Mouse (Mus musculus) liver, embryonic 16.5 days (tissue): Measurements from ENCODE around the gene Ovgp1. TPM values are rescaled to one million over a fixed set of nuclear protein-coding genes. Genes with fewer than 3 reads are reported as not detected.

Experiments used
- ATAC-seq: fragments of 200-750 bp; cut with Nextera tagmentation; 2 replicates; pipeline ENCODE4 v1.8.0; 2017; ENCODE audit warnings: low read depth, mild to moderate bottlenecking, moderate number of reproducible peaks, moderate library complexity
- H3K27ac ChIP-seq: fragments of 300-500 bp; sonication (generic); 2 replicates; pipeline ENCODE4 v1.5.1; 2014; ENCODE audit warnings: mild to moderate bottlenecking, low read length
- H3K27me3 ChIP-seq: fragments of 300-500 bp; sonication (generic); 2 replicates; pipeline ENCODE4 v1.6.1; 2014; ENCODE audit warnings: low read depth, low read length, mixed read lengths; ENCODE audit not compliant: control insufficient read depth, insufficient read depth
- H3K36me3 ChIP-seq: fragments of 300-500 bp; sonication (generic); 2 replicates; pipeline ENCODE4 v1.6.1; 2014; ENCODE audit warnings: mild to moderate bottlenecking; ENCODE audit not compliant: control insufficient read depth, insufficient read depth
- H3K4me1 ChIP-seq: fragments of 300-500 bp; sonication (generic); 2 replicates; pipeline ENCODE4 v1.6.1; 2014; ENCODE audit warnings: low read depth, low read length, mixed read lengths; ENCODE audit not compliant: control insufficient read depth
- H3K4me2 ChIP-seq: fragments of 300-500 bp; sonication (generic); 2 replicates; pipeline ENCODE4 v1.6.1; 2014; ENCODE audit warnings: low read depth, low read length, mixed read lengths
- H3K4me3 ChIP-seq: fragments of 300-500 bp; sonication (generic); 2 replicates; pipeline ENCODE4 v1.5.1; 2014; ENCODE audit warnings: low read depth, mild to moderate bottlenecking, low read length
- H3K9ac ChIP-seq: fragments of 300-500 bp; sonication (generic); 2 replicates; pipeline ENCODE4 v1.6.1; 2014; ENCODE audit warnings: low read depth, low read length
- H3K9me3 ChIP-seq: fragments of 300-500 bp; sonication (generic); replicated peaks from 2 replicates; pipeline ENCODE4 v1.6.1; 2016; ENCODE audit warnings: low read length; ENCODE audit not compliant: control insufficient read depth
- WGBS: fragments of 180-500 bp; shearing (Covaris S2); extraction: QIAGEN DNeasy Blood & Tissue Kit; methylation state at CpG from one replicate; pipeline ENCODE4 v1.1.7; 2014; ENCODE audit not compliant: insufficient replicate concordance; 5-methylcytosine and 5-hydroxymethylcytosine counted together
- polyA plus RNA-seq: library from polyadenylated mRNA; unstranded; fragments of >200 nt; fragmentation: Nextera tagmentation; extraction: Ambion mirVana; gene quantifications from 2 replicates; pipeline ENCODE4 v1.2.1, GENCODE M21; 2015

Ovgp1 gene
- polyA plus RNA-seq, result 0.48 and 0.79 TPM in 2 replicates

DNA sequence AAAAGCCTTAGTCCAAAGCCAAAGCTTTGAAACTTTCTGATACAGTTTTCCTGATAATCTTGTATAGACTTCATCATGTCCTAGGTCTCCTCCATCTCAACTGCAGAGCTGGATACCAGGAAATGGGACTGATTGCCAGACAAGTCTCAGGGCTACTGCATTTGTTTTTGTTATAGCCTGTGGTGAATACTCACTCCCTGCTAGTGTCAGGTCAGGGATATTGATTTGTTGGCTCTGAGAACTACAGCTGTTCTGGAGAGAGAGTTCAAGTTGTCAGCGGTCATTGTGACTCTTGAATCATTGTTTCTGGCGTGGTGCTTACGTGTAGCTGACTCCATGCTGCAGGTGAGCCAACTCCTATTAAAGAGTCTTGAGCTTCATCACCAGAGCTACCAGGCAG, at the start of gene Ovgp1:
Gene Ovgp1 (plus strand): TSS at position 301 of the 400 bp plus-strand sequence.
- no peak within 1 kb of the TSS for H3K9ac ChIP-seq
- H3K36me3 ChIP-seq, result peaks cover 5% of the 10 kb centered on the region
- no peak within 1 kb of the TSS for H3K4me3 ChIP-seq
- no peak for ATAC-seq
- H3K27ac ChIP-seq, result no peak within 1 kb of the TSS
- no peaks in the 10 kb centered on the region for H3K4me1 ChIP-seq
- no peaks in the 10 kb centered on the region for H3K27me3 ChIP-seq
- H3K9me3 ChIP-seq, result no peaks in the 10 kb centered on the region
- H3K4me2 ChIP-seq, result no peak within 1 kb of the TSS
- WGBS, result 61% methylated on average over 3 of the region's 3 CpGs

DNA sequence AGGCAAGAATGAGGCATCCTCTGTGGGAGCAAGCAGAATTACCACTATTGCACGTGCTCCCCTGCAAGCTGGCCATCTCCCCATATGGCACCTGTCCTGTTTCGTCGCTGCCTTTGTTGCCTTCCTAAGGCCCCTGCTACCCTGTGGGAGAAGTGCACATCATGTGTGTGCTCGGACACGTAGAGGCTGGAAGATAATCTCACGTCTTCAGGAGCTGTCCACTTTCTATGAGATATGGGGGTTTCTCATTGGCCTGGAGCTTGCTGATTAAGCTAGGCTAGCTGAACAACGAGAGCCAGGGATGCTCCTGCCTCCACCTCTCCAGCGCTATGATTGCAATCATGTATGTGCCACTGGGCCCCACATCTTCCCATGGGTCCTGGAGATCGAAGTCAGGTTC, 48.9 kb upstream of the Ovgp1 start:
- Histone ChIP-seq H3K27me3 (no peaks in the 10 kb centered on the region), H3K4me3 (no peak overlapping the region), H3K9me3 (no peaks in the 10 kb centered on the region), H3K36me3 (no peaks in the 10 kb centered on the region), H3K9ac (no peak overlapping the region), H3K4me2 (no peak overlapping the region), H3K27ac (no peak overlapping the region), H3K4me1 (peaks cover 3% of the 10 kb centered on the region)
- 40% methylated on average over 9 of the region's 9 CpGs for WGBS
- ATAC-seq, result peak; percentile 60; the same call in 1 of the 2 replicates

DNA sequence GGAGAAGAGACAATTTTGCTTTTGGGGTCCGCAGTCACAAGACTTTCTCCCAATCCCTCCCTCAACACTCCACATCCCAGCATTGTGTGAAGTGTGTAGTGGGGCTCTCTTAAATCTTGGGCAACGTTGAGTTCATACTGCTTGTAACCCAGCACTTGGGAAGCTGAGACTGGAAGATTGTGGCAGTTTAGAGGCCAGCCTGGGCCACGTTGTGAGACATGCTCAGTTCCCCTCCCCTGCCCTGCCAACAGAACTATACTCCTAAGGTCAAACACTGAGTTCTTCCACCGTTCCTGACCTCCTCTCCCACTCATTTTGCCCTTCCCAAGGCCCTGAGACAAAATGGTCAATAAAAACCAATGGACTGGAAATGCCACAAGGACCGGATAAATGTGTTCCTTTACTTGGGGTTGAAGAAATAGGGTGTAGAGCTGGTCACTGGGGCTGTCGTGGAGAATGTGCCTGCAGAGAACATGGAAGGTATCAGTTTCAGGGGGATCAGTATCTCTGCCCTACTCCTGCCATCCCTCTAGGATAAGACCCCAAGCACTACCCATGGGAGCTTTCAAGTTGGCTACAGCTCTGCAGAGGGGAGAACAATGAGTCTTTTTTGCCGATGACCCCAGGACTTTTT, 45.8 kb upstream of the Ovgp1 start:
- 69% methylated on average over 7 of the region's 7 CpGs for WGBS
- no peak for ATAC-seq
- H3K9me3 ChIP-seq, result no peaks in the 10 kb centered on the region

DNA sequence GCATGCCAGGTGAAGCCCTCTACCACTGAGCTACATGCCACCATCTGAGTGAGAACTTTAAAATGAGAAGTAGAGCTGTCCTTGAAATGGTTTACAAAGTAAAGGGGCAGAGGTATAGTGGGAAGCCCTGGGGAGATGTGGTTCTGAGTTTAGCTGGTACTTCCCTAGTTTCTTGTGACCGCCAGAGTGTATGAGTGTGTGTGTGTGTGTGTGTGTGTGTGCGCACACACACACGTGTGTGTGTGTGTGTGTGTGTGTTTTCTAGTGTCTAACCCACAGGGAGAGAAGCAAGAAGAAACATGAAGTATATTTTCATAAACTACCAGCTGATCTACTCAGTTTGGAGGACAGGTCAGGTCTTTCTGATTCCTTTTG, 45.3 kb upstream of the Ovgp1 start:
- Histone ChIP-seq H3K27ac (no peak overlapping the region), H3K36me3 (no peaks in the 10 kb centered on the region), H3K9me3 (no peaks in the 10 kb centered on the region), H3K27me3 (no peaks in the 10 kb centered on the region), H3K4me1 (peaks cover 3% of the 10 kb centered on the region), H3K4me3 (no peak overlapping the region), H3K4me2 (no peak overlapping the region), H3K9ac (no peak overlapping the region)
- no peak for ATAC-seq
- 46% methylated on average over 3 of the region's 3 CpGs for WGBS

More for the DNA sequence above, 45.8 kb upstream of the Ovgp1 start:
- no peak overlapping the region for H3K4me3 ChIP-seq
- no peak overlapping the region for H3K4me2 ChIP-seq
- no peaks in the 10 kb centered on the region for H3K36me3 ChIP-seq
- H3K27me3 ChIP-seq, result no peaks in the 10 kb centered on the region
- no peak overlapping the region for H3K27ac ChIP-seq
- H3K9ac ChIP-seq, result no peak overlapping the region
- peaks cover 3% of the 10 kb centered on the region for H3K4me1 ChIP-seq

DNA sequence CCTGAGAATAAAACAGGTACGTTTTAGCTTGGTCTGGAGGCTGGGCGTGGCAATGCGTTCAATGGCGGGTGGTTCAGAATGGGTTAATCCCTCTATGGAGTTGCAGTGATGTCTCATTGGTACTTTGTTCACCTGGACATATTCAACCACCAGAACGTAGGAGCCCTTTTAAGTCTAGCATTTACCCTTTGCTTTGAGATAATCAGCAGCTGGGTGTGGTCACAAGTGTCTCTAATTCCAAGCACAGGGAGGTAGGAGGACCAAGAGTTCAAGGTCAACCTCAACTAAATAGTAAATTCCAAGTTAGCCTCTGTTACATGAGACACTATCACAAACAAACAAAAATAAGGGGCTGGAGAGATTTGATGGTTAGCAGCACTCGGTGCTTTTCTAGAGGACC, 44.7 kb upstream of the Ovgp1 start:
- Histone ChIP-seq H3K27ac (no peak overlapping the region), H3K4me2 (no peak overlapping the region), H3K4me1 (peaks cover 3% of the 10 kb centered on the region), H3K9me3 (no peaks in the 10 kb centered on the region), H3K9ac (no peak overlapping the region), H3K36me3 (no peaks in the 10 kb centered on the region), H3K4me3 (no peak overlapping the region), H3K27me3 (no peaks in the 10 kb centered on the region)
- WGBS, result 67% methylated on average over 6 of the region's 6 CpGs
- no peak for ATAC-seq

DNA sequence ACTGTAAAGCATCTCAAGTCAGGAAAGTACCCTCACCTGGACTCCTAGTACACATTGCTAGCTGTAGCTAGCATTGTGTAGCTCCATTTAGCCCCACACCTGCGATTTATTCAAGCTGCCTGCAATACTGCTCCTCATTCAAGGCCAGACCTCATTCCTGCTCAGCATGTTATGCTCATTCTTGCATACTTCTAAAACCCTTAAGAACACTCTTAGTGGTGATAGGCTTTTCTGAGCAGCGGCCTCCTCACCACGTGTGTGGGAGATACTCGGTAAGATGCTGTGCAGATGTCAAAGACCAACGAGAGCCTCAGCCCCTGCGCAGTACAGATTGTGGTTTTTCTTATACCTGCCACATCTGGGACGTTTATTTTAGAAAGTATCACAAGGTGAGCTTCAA, 43.7 kb upstream of the Ovgp1 start:
- 37% methylated on average over 7 of the region's 7 CpGs for whole genome bisulfite sequencing

DNA sequence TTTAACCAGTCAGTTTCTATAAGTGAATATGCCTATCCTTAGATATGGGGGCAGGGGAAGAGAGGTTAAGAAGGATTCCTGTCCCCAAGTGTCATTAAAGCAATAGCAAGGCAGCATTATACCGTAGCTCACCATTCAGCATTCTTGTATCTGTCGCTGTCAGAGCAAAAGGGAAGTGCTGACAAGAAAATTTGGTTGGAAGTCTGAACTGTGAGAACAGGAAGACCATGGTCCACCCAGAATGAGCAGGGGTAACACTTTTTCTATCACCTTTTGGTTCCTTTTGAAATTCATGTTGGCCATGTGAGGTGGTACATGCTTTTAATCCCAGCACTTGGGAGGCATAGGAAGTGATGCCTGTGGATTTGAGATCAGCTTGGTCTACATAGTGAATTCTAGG, 42.4 kb upstream of the Ovgp1 start:
- H3K27ac ChIP-seq, result no peak overlapping the region
- no peak overlapping the region for H3K9ac ChIP-seq
- ATAC-seq, result no peak
- no peaks in the 10 kb centered on the region for H3K9me3 ChIP-seq
- WGBS, result 50% methylated on average over 2 of the region's 2 CpGs
- no peaks in the 10 kb centered on the region for H3K36me3 ChIP-seq
- no peaks in the 10 kb centered on the region for H3K27me3 ChIP-seq
- H3K4me3 ChIP-seq, result no peak overlapping the region
- H3K4me1 ChIP-seq, result no peaks in the 10 kb centered on the region; the same call in 1 of the 2 replicates
- no peak overlapping the region for H3K4me2 ChIP-seq

More for the DNA sequence above, 43.7 kb upstream of the Ovgp1 start:
- no peak for ATAC-seq
- Histone ChIP-seq H3K27me3 (no peaks in the 10 kb centered on the region), H3K4me3 (no peak overlapping the region), H3K27ac (no peak overlapping the region), H3K9me3 (no peaks in the 10 kb centered on the region), H3K4me2 (no peak overlapping the region), H3K9ac (no peak overlapping the region), H3K36me3 (no peaks in the 10 kb centered on the region), H3K4me1 (peaks cover 2% of the 10 kb centered on the region)

DNA sequence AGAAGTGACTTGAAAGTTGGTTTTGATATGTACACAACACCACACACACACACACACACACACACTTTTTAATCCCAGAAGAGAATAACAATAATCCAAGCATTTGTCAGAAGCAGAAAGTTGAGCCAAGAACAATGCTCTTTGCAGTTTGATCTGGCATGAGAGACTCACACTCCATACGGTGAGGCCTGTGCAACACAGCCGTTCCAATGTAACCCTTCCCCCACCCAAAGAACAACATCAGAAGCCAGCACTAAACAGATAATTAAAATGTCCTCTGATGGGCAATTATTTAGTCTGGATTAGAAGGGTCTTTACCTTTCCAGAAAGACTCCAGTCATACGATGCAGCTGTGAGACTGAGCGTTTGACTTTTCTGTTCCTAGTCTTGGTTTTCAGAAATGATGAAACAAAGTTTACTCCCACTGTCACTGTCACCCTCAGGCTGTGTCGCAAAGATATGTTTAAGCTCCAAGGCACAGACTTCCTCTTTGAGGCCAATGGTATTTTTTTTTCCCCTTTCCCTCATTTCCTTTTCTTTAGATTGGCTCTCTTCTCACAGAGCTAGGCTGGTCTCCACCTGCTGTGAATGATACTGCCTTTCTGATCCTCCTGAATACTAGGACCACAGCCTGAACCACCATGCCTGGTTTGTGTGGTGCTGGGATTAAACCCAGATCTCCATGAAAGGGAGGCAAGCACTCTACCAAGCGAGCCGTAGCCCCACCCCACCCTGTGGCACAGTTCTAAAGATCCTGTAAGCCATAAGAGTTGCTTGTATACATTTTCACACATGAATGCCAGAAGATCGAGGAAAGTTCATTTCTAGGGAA, 41.1 kb upstream of the Ovgp1 start, which contains the start of gene I830077J02Rik:
Gene I830077J02Rik (minus strand): TSS at position 425 of the 832 bp plus-strand sequence.
- Histone ChIP-seq H3K4me2 (no peak within 1 kb of the TSS; the same call in 1 of the 2 replicates), H3K36me3 (peaks cover under 1% of the 10 kb centered on the region; the same call in 1 of the 2 replicates), H3K9me3 (no peaks in the 10 kb centered on the region), H3K4me1 (no peaks in the 10 kb centered on the region; the same call in 1 of the 2 replicates), H3K9ac (no peak within 1 kb of the TSS), H3K4me3 (peak within 1 kb of the TSS; percentile 38), H3K27ac (peak within 1 kb of the TSS; percentile 31; the same call in 1 of the 2 replicates), H3K27me3 (no peaks in the 10 kb centered on the region)
- ATAC-seq, result peak; percentile 30
- WGBS, result 25% methylated on average over 8 of the region's 8 CpGs

DNA sequence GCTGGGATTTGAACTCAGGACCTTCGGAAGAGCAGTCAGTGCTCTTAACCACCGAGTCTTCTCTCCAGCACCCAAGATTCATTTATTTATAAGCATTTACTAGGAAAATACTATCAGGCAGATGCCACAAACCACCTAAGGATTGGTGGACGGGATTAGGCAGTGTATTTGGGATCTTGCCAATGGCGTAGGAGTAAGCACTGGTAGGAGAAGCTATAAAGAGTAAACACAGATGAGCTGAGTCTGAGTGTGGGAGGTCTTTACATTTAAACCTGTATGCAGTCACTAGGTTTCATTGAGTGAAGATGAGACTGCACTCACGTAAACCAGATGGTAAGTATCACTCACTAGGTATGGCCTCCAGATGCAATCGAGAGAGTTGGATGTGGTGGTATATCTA, 39.6 kb upstream of the Ovgp1 start:
- Histone ChIP-seq H3K4me3 (no peak overlapping the region), H3K9me3 (no peaks in the 10 kb centered on the region), H3K4me1 (no peaks in the 10 kb centered on the region), H3K27me3 (no peaks in the 10 kb centered on the region), H3K27ac (no peak overlapping the region), H3K9ac (no peak overlapping the region), H3K4me2 (no peak overlapping the region), H3K36me3 (peaks cover 3% of the 10 kb centered on the region; the same call in 1 of the 2 replicates)
- ATAC-seq, result no peak
- 78% methylated on average over 6 of the region's 6 CpGs for WGBS
